Mouse (Mus musculus): Measurements from ENCODE around the gene Foxp1. TPM values are rescaled to one million over a fixed set of nuclear protein-coding genes. Genes with fewer than 3 reads are reported as not detected.

The Foxp1 gene
- polyA plus RNA-seq, 1 experiment from 2014 or later, result 190 TPM

- no peaks in the 10 kb centered on the region for H3K9me3 ChIP-seq (ENCODE audit: control insufficient read depth, low read depth, low read length)
- no peak overlapping the region for H3K4me2 ChIP-seq (replicated peaks; ENCODE audit: low read depth, low read length)
- no peak overlapping the region for H3K27ac ChIP-seq (ENCODE audit: low read length)
- H3K27me3 ChIP-seq (ENCODE audit: control insufficient read depth, insufficient read depth, low read length), result no peaks in the 10 kb centered on the region
- WGBS, result 64% methylated on average over 6 of the region's 6 CpGs
- peaks cover 3% of the 10 kb centered on the region; the same call in 1 of the 2 replicates for H3K4me1 ChIP-seq (ENCODE audit: control insufficient read depth, insufficient read depth, low read length)
- no peak overlapping the region for H3K4me3 ChIP-seq (ENCODE audit: low read depth, low read length)
- H3K36me3 ChIP-seq (ENCODE audit: control insufficient read depth, insufficient read depth, low read length), result no peaks in the 10 kb centered on the region
- no peak for ATAC-seq (ENCODE audit: insufficient number of reproducible peaks, insufficient read depth, low FRiP score, low read depth)
- H3K9ac ChIP-seq (replicated peaks; ENCODE audit: low read depth, low read length), result no peak overlapping the region
These were observed 18.1 kb upstream of the Foxp1 start for GRCm38 (mm10) chr6:99540653-99541052.

GRCm38 (mm10) chr6:99540146-99540545, 17.6 kb upstream of the Foxp1 start:
- 84% methylated on average over 5 of the region's 5 CpGs for WGBS

GRCm38 (mm10) chr6:99538194-99538941, 15.8 kb upstream of the Foxp1 start:
- Histone ChIP-seq H3K4me1 (ENCODE audit: control insufficient read depth, insufficient read depth, low read length) (peaks cover 3% of the 10 kb centered on the region; the same call in 1 of the 2 replicates), H3K4me2 (replicated peaks; ENCODE audit: low read depth, low read length) (no peak overlapping the region), H3K27me3 (ENCODE audit: control insufficient read depth, insufficient read depth, low read length) (no peaks in the 10 kb centered on the region), H3K9ac (replicated peaks; ENCODE audit: low read depth, low read length) (no peak overlapping the region), H3K36me3 (ENCODE audit: control insufficient read depth, insufficient read depth, low read length) (no peaks in the 10 kb centered on the region), H3K4me3 (ENCODE audit: low read depth, low read length) (no peak overlapping the region), H3K27ac (ENCODE audit: low read length) (no peak overlapping the region; the same call in none of the 2 replicates), H3K9me3 (ENCODE audit: control insufficient read depth, low read depth, low read length) (no peaks in the 10 kb centered on the region)
- 55% methylated on average over 17 of the region's 17 CpGs for WGBS
- peak; percentile 33; the same call in 1 of the 2 replicates for ATAC-seq (ENCODE audit: insufficient number of reproducible peaks, insufficient read depth, low FRiP score, low read depth)

More at GRCm38 (mm10) chr6:99540146-99540545, 17.6 kb upstream of the Foxp1 start:
- Histone ChIP-seq H3K4me3 (ENCODE audit: low read depth, low read length) (no peak overlapping the region), H3K4me2 (replicated peaks; ENCODE audit: low read depth, low read length) (no peak overlapping the region), H3K9me3 (ENCODE audit: control insufficient read depth, low read depth, low read length) (no peaks in the 10 kb centered on the region), H3K27ac (ENCODE audit: low read length) (no peak overlapping the region), H3K4me1 (ENCODE audit: control insufficient read depth, insufficient read depth, low read length) (peaks cover 3% of the 10 kb centered on the region; the same call in 1 of the 2 replicates), H3K36me3 (ENCODE audit: control insufficient read depth, insufficient read depth, low read length) (no peaks in the 10 kb centered on the region), H3K27me3 (ENCODE audit: control insufficient read depth, insufficient read depth, low read length) (no peaks in the 10 kb centered on the region), H3K9ac (replicated peaks; ENCODE audit: low read depth, low read length) (no peak overlapping the region)
- no peak for ATAC-seq (ENCODE audit: insufficient number of reproducible peaks, insufficient read depth, low FRiP score, low read depth)

- 61% methylated on average over 5 of the region's 5 CpGs for WGBS
- no peak overlapping the region for H3K4me3 ChIP-seq (ENCODE audit: low read depth, low read length)
- H3K9ac ChIP-seq (replicated peaks; ENCODE audit: low read depth, low read length), result no peak overlapping the region
- no peak overlapping the region for H3K4me2 ChIP-seq (replicated peaks; ENCODE audit: low read depth, low read length)
- no peak for ATAC-seq (ENCODE audit: insufficient number of reproducible peaks, insufficient read depth, low FRiP score, low read depth)
- no peak overlapping the region for H3K27ac ChIP-seq (ENCODE audit: low read length)
- H3K4me1 ChIP-seq (ENCODE audit: control insufficient read depth, insufficient read depth, low read length), result peaks cover 3% of the 10 kb centered on the region; the same call in 1 of the 2 replicates
- no peaks in the 10 kb centered on the region for H3K9me3 ChIP-seq (ENCODE audit: control insufficient read depth, low read depth, low read length)
- H3K36me3 ChIP-seq (ENCODE audit: control insufficient read depth, insufficient read depth, low read length), result no peaks in the 10 kb centered on the region
- H3K27me3 ChIP-seq (ENCODE audit: control insufficient read depth, insufficient read depth, low read length), result no peaks in the 10 kb centered on the region
These were observed 11.8 kb upstream of the Foxp1 start for GRCm38 (mm10) chr6:99534211-99534745.

- ATAC-seq (ENCODE audit: insufficient number of reproducible peaks, insufficient read depth, low FRiP score, low read depth), result no peak
- Histone ChIP-seq H3K9me3 (ENCODE audit: control insufficient read depth, low read depth, low read length) (peaks cover under 1% of the 10 kb centered on the region; the same call in 1 of the 2 replicates), H3K4me2 (replicated peaks; ENCODE audit: low read depth, low read length) (no peak overlapping the region), H3K4me1 (ENCODE audit: control insufficient read depth, insufficient read depth, low read length) (no peaks in the 10 kb centered on the region), H3K27ac (ENCODE audit: low read length) (no peak overlapping the region), H3K36me3 (ENCODE audit: control insufficient read depth, insufficient read depth, low read length) (no peaks in the 10 kb centered on the region), H3K27me3 (ENCODE audit: control insufficient read depth, insufficient read depth, low read length) (no peaks in the 10 kb centered on the region), H3K4me3 (ENCODE audit: low read depth, low read length) (no peak overlapping the region), H3K9ac (replicated peaks; ENCODE audit: low read depth, low read length) (no peak overlapping the region)
- WGBS, result 77% methylated on average over 4 of the region's 4 CpGs
These were observed 9.9 kb upstream of the Foxp1 start for GRCm38 (mm10) chr6:99532458-99532857.

- Histone ChIP-seq H3K4me2 (replicated peaks; ENCODE audit: low read depth, low read length) (no peak overlapping the region), H3K27ac (ENCODE audit: low read length) (no peak overlapping the region), H3K27me3 (ENCODE audit: control insufficient read depth, insufficient read depth, low read length) (no peaks in the 10 kb centered on the region), H3K4me1 (ENCODE audit: control insufficient read depth, insufficient read depth, low read length) (peaks cover 7% of the 10 kb centered on the region; the same call in 1 of the 2 replicates), H3K9ac (replicated peaks; ENCODE audit: low read depth, low read length) (no peak overlapping the region), H3K4me3 (ENCODE audit: low read depth, low read length) (no peak overlapping the region), H3K36me3 (ENCODE audit: control insufficient read depth, insufficient read depth, low read length) (no peaks in the 10 kb centered on the region), H3K9me3 (ENCODE audit: control insufficient read depth, low read depth, low read length) (peaks cover 3% of the 10 kb centered on the region; the same call in 1 of the 2 replicates)
- ATAC-seq (ENCODE audit: insufficient number of reproducible peaks, insufficient read depth, low FRiP score, low read depth), result no peak
- 71% methylated on average over 2 of the region's 2 CpGs for WGBS
These were observed 6.5 kb upstream of the Foxp1 start for GRCm38 (mm10) chr6:99528972-99529371.

- Histone ChIP-seq H3K36me3 (ENCODE audit: control insufficient read depth, insufficient read depth, low read length) (no peaks in the 10 kb centered on the region), H3K27ac (ENCODE audit: low read length) (no peak overlapping the region), H3K9ac (replicated peaks; ENCODE audit: low read depth, low read length) (no peak overlapping the region), H3K4me1 (ENCODE audit: control insufficient read depth, insufficient read depth, low read length) (peaks cover 9% of the 10 kb centered on the region; the same call in 1 of the 2 replicates), H3K4me2 (replicated peaks; ENCODE audit: low read depth, low read length) (no peak overlapping the region), H3K4me3 (ENCODE audit: low read depth, low read length) (no peak overlapping the region), H3K27me3 (ENCODE audit: control insufficient read depth, insufficient read depth, low read length) (no peaks in the 10 kb centered on the region), H3K9me3 (ENCODE audit: control insufficient read depth, low read depth, low read length) (peaks cover 3% of the 10 kb centered on the region; the same call in 1 of the 2 replicates)
- WGBS, result 88% methylated on average over 6 of the region's 6 CpGs
- ATAC-seq (ENCODE audit: insufficient number of reproducible peaks, insufficient read depth, low FRiP score, low read depth), result no peak
These were observed 5.1 kb upstream of the Foxp1 start for GRCm38 (mm10) chr6:99527457-99528105.

- Histone ChIP-seq H3K27me3 (ENCODE audit: control insufficient read depth, insufficient read depth, low read length) (no peaks in the 10 kb centered on the region), H3K4me1 (ENCODE audit: control insufficient read depth, insufficient read depth, low read length) (peaks cover 9% of the 10 kb centered on the region; the same call in 1 of the 2 replicates), H3K4me3 (ENCODE audit: low read depth, low read length) (no peak overlapping the region), H3K27ac (ENCODE audit: low read length) (0 out of 2 replicates have a peak overlapping the region, but pooled peaks have one; percentile 0), H3K9me3 (ENCODE audit: control insufficient read depth, low read depth, low read length) (peaks cover 3% of the 10 kb centered on the region; the same call in 1 of the 2 replicates), H3K36me3 (ENCODE audit: control insufficient read depth, insufficient read depth, low read length) (no peaks in the 10 kb centered on the region), H3K9ac (replicated peaks; ENCODE audit: low read depth, low read length) (no peak overlapping the region), H3K4me2 (replicated peaks; ENCODE audit: low read depth, low read length) (no peak overlapping the region)
- 45% methylated on average over 8 of the region's 8 CpGs for WGBS
- no peak for ATAC-seq (ENCODE audit: insufficient number of reproducible peaks, insufficient read depth, low FRiP score, low read depth)
These were observed 2.8 kb upstream of the Foxp1 start for GRCm38 (mm10) chr6:99525351-99525750.

All from stomach, embryonic 14.5 days (tissue).